Mouse (Mus musculus) heart, postnatal 0 days (tissue): ENCODE results near the gene Scd1. TPM values are rescaled to one million over a fixed set of nuclear protein-coding genes. Genes with fewer than 3 reads are reported as not detected.

ENCODE experiments used
- ATAC-seq: fragments of 200-750 bp; cut with Nextera tagmentation; 2 replicates; pipeline ENCODE4 v1.8.0; 2017; ENCODE audit warnings: low read depth, moderate number of reproducible peaks, moderate library complexity; ENCODE audit not compliant: insufficient read depth
- DNase-seq: peaks from one replicate; pipeline ENCODE4 v3.0.0-alpha.2; 2016; ENCODE audit warnings: low spot score
- H3K27ac ChIP-seq: fragments of 300-500 bp; sonication (generic); 2 replicates; pipeline ENCODE4 v1.5.1; 2014; ENCODE audit warnings: low read depth, mild to moderate bottlenecking
- H3K27me3 ChIP-seq: fragments of 300-500 bp; sonication (generic); 2 replicates; pipeline ENCODE4 v1.6.1; 2014; ENCODE audit warnings: low read length, mixed read lengths; ENCODE audit not compliant: control insufficient read depth, insufficient read depth
- H3K36me3 ChIP-seq: fragments of 300-500 bp; sonication (generic); replicated peaks from 2 replicates; pipeline ENCODE4 v1.6.1; 2014; ENCODE audit warnings: low read length, mixed read lengths; ENCODE audit not compliant: control insufficient read depth, insufficient read depth
- H3K4me1 ChIP-seq: fragments of 300-500 bp; sonication (generic); 2 replicates; pipeline ENCODE4 v1.6.1; 2014; ENCODE audit warnings: antibody characterized with exemption; ENCODE audit not compliant: control insufficient read depth, insufficient read depth
- H3K4me2 ChIP-seq: fragments of 300-500 bp; sonication (generic); 2 replicates; pipeline ENCODE4 v1.6.1; 2014; ENCODE audit warnings: low read depth, mild to moderate bottlenecking, low read length, moderate library complexity
- H3K4me3 ChIP-seq: fragments of 300-500 bp; sonication (generic); 2 replicates; pipeline ENCODE4 v1.5.1; 2014; ENCODE audit warnings: low read depth, low read length
- H3K9ac ChIP-seq: fragments of 300-500 bp; sonication (generic); replicated peaks from 2 replicates; pipeline ENCODE4 v1.6.1; 2014; ENCODE audit warnings: low read depth, low read length, mixed read lengths
- H3K9me3 ChIP-seq: fragments of 300-500 bp; sonication (generic); replicated peaks from 2 replicates; pipeline ENCODE4 v1.6.1; 2016; ENCODE audit warnings: low read length; ENCODE audit not compliant: control insufficient read depth
- CTCF ChIP-seq: IDR thresholded peaks from 2 replicates; pipeline ENCODE4 v1.5.1; 2016; ENCODE audit warnings: antibody characterized with exemption, control low read depth, low read depth
- EP300 ChIP-seq: IDR thresholded peaks from 2 replicates; pipeline ENCODE4 v1.6.1; 2016; ENCODE audit warnings: antibody characterized with exemption, low read depth
- WGBS: fragments of 180-500 bp; shearing (Covaris S2); extraction: QIAGEN DNeasy Blood & Tissue Kit; methylation state at CpG from one replicate; pipeline ENCODE4 v1.1.7; 2014; 5-methylcytosine and 5-hydroxymethylcytosine counted together
- polyA plus RNA-seq: library from polyadenylated mRNA; unstranded; fragments of >200 nt; fragmentation: Nextera tagmentation; extraction: Ambion mirVana; gene quantifications from 2 replicates; pipeline ENCODE4 v1.2.1, GENCODE M21; 2015
- total RNA-seq: library from RNA; depleted of rRNA; stranded (reverse); fragments of >200 nt; gene quantifications from 2 replicates; pipeline ENCODE4 v1.2.3, GENCODE M21; 2014; ENCODE audit warnings: low replicate concordance

Scd1 gene
- total and polyA plus RNA-seq, 2 experiments from 2014 or later = 0.66 to 6.2 TPM

GRCm38 (mm10) chr19:44382682-44383321, 24.9 kb downstream of the Scd1 start:
- Histone ChIP-seq H3K4me2 (no peak overlapping the region), H3K4me1 (peaks cover 3% of the 10 kb centered on the region), H3K9ac (no peak overlapping the region), H3K4me3 (no peak overlapping the region), H3K9me3 (no peaks in the 10 kb centered on the region), H3K27me3 (no peaks in the 10 kb centered on the region), H3K27ac (no peak overlapping the region), H3K36me3 (no peaks in the 10 kb centered on the region)
- WGBS = 68% methylated on average over 12 of the region's 12 CpGs
- ATAC-seq = no peak
- TF ChIP-seq CTCF (no peak), EP300 (no peak)
- no peak for DNase-seq

- H3K27me3 ChIP-seq = no peaks in the 10 kb centered on the region
- 92% methylated on average over 4 of the region's 4 CpGs for WGBS
- no peak overlapping the region for H3K9ac ChIP-seq
- H3K36me3 ChIP-seq = no peaks in the 10 kb centered on the region
- ATAC-seq (no peak), DNase-seq (no peak)
- no peaks in the 10 kb centered on the region for H3K4me1 ChIP-seq
- no peak overlapping the region for H3K4me2 ChIP-seq
- no peak for TF ChIP-seq EP300
- TF ChIP-seq CTCF = no peak
- H3K4me3 ChIP-seq = no peak overlapping the region
- no peak overlapping the region for H3K27ac ChIP-seq
- H3K9me3 ChIP-seq = no peaks in the 10 kb centered on the region
Measured at GRCm38 (mm10) chr19:44380065-44380464, 27.6 kb downstream of the Scd1 start.

DNA sequence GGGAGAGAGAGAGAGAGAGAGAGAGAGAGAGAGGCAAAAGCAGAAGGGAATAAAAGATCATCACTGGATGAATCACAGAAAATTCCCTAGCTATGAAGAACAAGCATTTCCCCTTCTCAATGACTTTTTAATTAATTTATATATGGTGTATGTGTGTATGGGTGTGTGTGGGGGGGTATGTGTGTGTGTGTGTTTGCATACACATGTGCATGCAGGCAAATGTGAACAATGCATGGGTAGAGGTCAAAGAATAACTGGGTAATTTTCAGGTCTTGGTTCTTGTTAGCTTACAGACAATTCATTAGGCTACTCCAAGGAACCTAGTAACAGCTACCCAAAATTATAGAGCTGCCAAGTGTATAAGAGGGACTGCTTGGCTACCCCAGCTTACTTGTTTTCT, 28.6 kb downstream of the Scd1 start:
- Histone ChIP-seq H3K4me1 (no peaks in the 10 kb centered on the region), H3K9me3 (no peaks in the 10 kb centered on the region), H3K27me3 (no peaks in the 10 kb centered on the region), H3K9ac (no peak overlapping the region), H3K4me2 (no peak overlapping the region), H3K4me3 (no peak overlapping the region), H3K27ac (no peak overlapping the region), H3K36me3 (no peaks in the 10 kb centered on the region)
- ATAC-seq (no peak), DNase-seq (no peak)
- no peak for TF ChIP-seq CTCF
- TF ChIP-seq EP300 = no peak

- DNase-seq = no peak
- ATAC-seq = peak; percentile 14; the same call in 1 of the 2 replicates
- no peak overlapping the region for H3K4me2 ChIP-seq
- H3K27me3 ChIP-seq = no peaks in the 10 kb centered on the region
- no peak overlapping the region for H3K9ac ChIP-seq
- WGBS = 43% methylated on average over 5 of the region's 5 CpGs
- no peak for TF ChIP-seq CTCF
- no peak for TF ChIP-seq EP300
- no peak overlapping the region for H3K27ac ChIP-seq
- no peaks in the 10 kb centered on the region for H3K36me3 ChIP-seq
- no peaks in the 10 kb centered on the region for H3K4me1 ChIP-seq
- no peaks in the 10 kb centered on the region for H3K9me3 ChIP-seq
- H3K4me3 ChIP-seq = no peak overlapping the region
Measured at GRCm38 (mm10) chr19:44377629-44378375, 29.9 kb downstream of the Scd1 start.

DNA sequence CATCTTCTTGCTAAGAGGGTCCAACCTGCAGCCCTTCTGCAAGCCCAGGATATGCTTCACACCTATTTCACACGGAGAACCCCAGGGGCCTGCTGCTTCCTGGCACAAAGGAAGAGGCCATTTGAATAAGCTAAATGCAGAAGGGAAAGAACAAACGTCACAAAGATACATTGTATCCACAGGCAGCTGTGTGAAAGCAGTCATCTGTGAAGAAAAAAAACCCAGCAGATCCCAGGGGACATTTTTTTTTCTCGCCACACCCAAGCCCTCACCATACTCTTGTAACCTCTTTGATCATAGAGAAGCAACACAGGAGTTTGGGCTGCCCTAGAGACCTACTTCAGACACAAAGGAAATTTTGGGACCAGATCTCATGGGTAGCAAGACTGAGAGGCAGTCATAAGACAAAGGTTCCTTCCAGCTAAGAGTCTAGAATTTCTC, 31.1 kb downstream of the Scd1 start:
- no peaks in the 10 kb centered on the region for H3K9me3 ChIP-seq
- ATAC-seq = no peak
- TF ChIP-seq EP300 (no peak), CTCF (no peak)
- no peak overlapping the region for H3K4me2 ChIP-seq
- DNase-seq = no peak
- H3K4me3 ChIP-seq = no peak overlapping the region
- H3K9ac ChIP-seq = no peak overlapping the region
- 47% methylated on average over 3 of the region's 3 CpGs for WGBS
- no peak overlapping the region for H3K27ac ChIP-seq
- H3K36me3 ChIP-seq = no peaks in the 10 kb centered on the region
- no peaks in the 10 kb centered on the region for H3K27me3 ChIP-seq
- no peaks in the 10 kb centered on the region for H3K4me1 ChIP-seq

DNA sequence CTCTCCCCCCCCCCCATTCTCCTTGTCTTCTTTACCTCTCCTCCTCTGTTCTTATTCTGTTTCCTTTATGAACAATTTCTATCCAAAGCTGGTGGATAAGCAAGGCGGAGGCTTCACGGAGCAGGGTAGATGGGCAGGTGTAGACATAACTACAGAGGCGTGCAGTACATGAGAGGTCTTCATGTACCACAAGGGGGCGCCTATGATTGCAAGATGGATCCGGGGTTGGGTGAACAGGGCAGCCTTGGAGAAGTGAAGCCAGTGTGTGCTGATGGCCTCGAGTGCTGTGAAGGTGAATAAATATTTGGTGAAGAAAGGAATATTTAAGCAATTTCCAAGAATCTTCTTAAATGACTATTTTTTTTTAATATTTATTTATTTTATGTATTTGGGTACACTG, 34.7 kb downstream of the Scd1 start:
- no peaks in the 10 kb centered on the region for H3K9me3 ChIP-seq
- no peak overlapping the region for H3K4me3 ChIP-seq
- H3K27me3 ChIP-seq = no peaks in the 10 kb centered on the region
- TF ChIP-seq EP300 (no peak), CTCF (peak; percentile 88)
- ATAC-seq (peak; percentile 90), DNase-seq (peak; percentile 72)
- 16% methylated on average over 6 of the region's 6 CpGs for WGBS
- H3K27ac ChIP-seq = no peak overlapping the region
- no peaks in the 10 kb centered on the region for H3K36me3 ChIP-seq
- H3K4me2 ChIP-seq = no peak overlapping the region
- H3K9ac ChIP-seq = no peak overlapping the region
- no peaks in the 10 kb centered on the region for H3K4me1 ChIP-seq
